Mouse (Mus musculus) forebrain, postnatal 0 days (tissue): ENCODE data around the gene Bco1. TPM values are rescaled to one million over a fixed set of nuclear protein-coding genes. Genes with fewer than 3 reads are reported as not detected.
A peak's percentile ranks its signal among the peaks of the same experiment; 100 is the strongest.

ENCODE experiments used
- ATAC-seq: fragments of 200-750 bp; cut with Nextera tagmentation; 2 replicates; pipeline ENCODE4 v1.8.0; 2017; ENCODE audit warnings: mild to moderate bottlenecking, moderate library complexity
- DNase-seq: peaks from one replicate; pipeline ENCODE4 v3.0.0-alpha.2; 2015
- H3K27ac ChIP-seq: fragments of 300-500 bp; sonication (generic); 2 replicates; pipeline ENCODE4 v1.5.1; 2014; ENCODE audit warnings: low read depth, mild to moderate bottlenecking, antibody characterized with exemption, low read length, moderate library complexity, mixed read lengths
- H3K27me3 ChIP-seq: fragments of 300-500 bp; sonication (generic); 2 replicates; pipeline ENCODE4 v1.6.1; 2014; ENCODE audit warnings: mild to moderate bottlenecking, low read length, mixed read lengths; ENCODE audit not compliant: insufficient read depth
- H3K36me3 ChIP-seq: fragments of 300-500 bp; sonication (generic); 2 replicates; pipeline ENCODE4 v1.6.1; 2014; ENCODE audit warnings: mild to moderate bottlenecking, moderate library complexity; ENCODE audit not compliant: insufficient read depth
- H3K4me1 ChIP-seq: fragments of 300-500 bp; sonication (generic); 2 replicates; pipeline ENCODE4 v1.6.1; 2014; ENCODE audit warnings: antibody characterized with exemption; ENCODE audit not compliant: insufficient read depth
- H3K4me2 ChIP-seq: fragments of 300-500 bp; sonication (generic); 2 replicates; pipeline ENCODE4 v1.6.1; 2014; ENCODE audit warnings: low read depth, mild to moderate bottlenecking, moderate library complexity
- H3K4me3 ChIP-seq: fragments of 300-500 bp; sonication (generic); 2 replicates; pipeline ENCODE4 v1.5.1; 2014; ENCODE audit warnings: low read depth, low read length, mixed read lengths
- H3K9ac ChIP-seq: fragments of 300-500 bp; sonication (generic); 2 replicates; pipeline ENCODE4 v1.6.1; 2014; ENCODE audit warnings: mild to moderate bottlenecking
- H3K9me3 ChIP-seq: fragments of 300-500 bp; sonication (generic); 2 replicates; pipeline ENCODE4 v1.6.1; 2016; ENCODE audit warnings: low read length
- CTCF ChIP-seq: sonication (generic); IDR thresholded peaks from 2 replicates; pipeline ENCODE4 v1.5.1; 2016; ENCODE audit warnings: antibody characterized with exemption, control low read depth, low read depth
- WGBS: fragments of 180-500 bp; shearing (Covaris S2); extraction: QIAGEN DNeasy Blood & Tissue Kit; methylation state at CpG from one replicate; pipeline ENCODE4 v1.1.7; 2014; 5-methylcytosine and 5-hydroxymethylcytosine counted together
- polyA plus RNA-seq: library from polyadenylated mRNA; unstranded; fragments of >200 nt; fragmentation: Nextera tagmentation; extraction: Ambion mirVana; gene quantifications from 2 replicates; pipeline ENCODE4 v1.2.1, GENCODE M21; 2015
- total RNA-seq: library from RNA; depleted of rRNA; stranded (reverse); fragments of >200 nt; gene quantifications from 2 replicates; pipeline ENCODE4 v1.2.3, GENCODE M21; 2014

The Bco1 gene
- total and polyA plus RNA-seq, 2 experiments from 2014 or later, result 0.31 TPM; not detected in 1

- ATAC-seq (no peak), DNase-seq (no peak)
- Histone ChIP-seq H3K36me3 (no peaks in the 10 kb centered on the region), H3K27ac (no peak overlapping the region), H3K4me2 (no peak overlapping the region), H3K9ac (no peak overlapping the region), H3K4me3 (no peak overlapping the region), H3K9me3 (no peaks in the 10 kb centered on the region), H3K27me3 (no peaks in the 10 kb centered on the region), H3K4me1 (no peaks in the 10 kb centered on the region)
- WGBS, result 57% methylated on average over 16 of the region's 16 CpGs
- TF ChIP-seq CTCF, result peak; percentile 36
These were observed 14.2 kb downstream of the Bco1 start for GRCm38 (mm10) chr8:117109801-117110390.

- WGBS, result 81% methylated on average over 3 of the region's 3 CpGs
- ATAC-seq, result no peak
These were observed 16.0 kb downstream of the Bco1 start for GRCm38 (mm10) chr8:117111641-117112040.

GRCm38 (mm10) chr8:117112261-117112660 lies 16.6 kb downstream of the Bco1 start:
- TF ChIP-seq CTCF, result no peak
- Histone ChIP-seq H3K27ac (no peak overlapping the region), H3K4me1 (no peaks in the 10 kb centered on the region), H3K36me3 (no peaks in the 10 kb centered on the region), H3K27me3 (no peaks in the 10 kb centered on the region), H3K9ac (no peak overlapping the region), H3K9me3 (no peaks in the 10 kb centered on the region), H3K4me2 (no peak overlapping the region), H3K4me3 (no peak overlapping the region)
- no peak for ATAC-seq
- WGBS, result 65% methylated on average over 8 of the region's 8 CpGs
- DNase-seq, result no peak

More at GRCm38 (mm10) chr8:117111641-117112040, 16.0 kb downstream of the Bco1 start:
- no peak for DNase-seq
- no peak overlapping the region for H3K9ac ChIP-seq
- no peak overlapping the region for H3K27ac ChIP-seq
- H3K9me3 ChIP-seq, result no peaks in the 10 kb centered on the region
- no peak overlapping the region for H3K4me3 ChIP-seq
- no peaks in the 10 kb centered on the region for H3K27me3 ChIP-seq
- H3K4me2 ChIP-seq, result no peak overlapping the region
- no peaks in the 10 kb centered on the region for H3K36me3 ChIP-seq
- no peaks in the 10 kb centered on the region for H3K4me1 ChIP-seq
- TF ChIP-seq CTCF, result no peak

- no peak overlapping the region for H3K4me3 ChIP-seq
- peak; percentile 34 for DNase-seq
- H3K36me3 ChIP-seq, result no peaks in the 10 kb centered on the region
- H3K27ac ChIP-seq, result no peak overlapping the region
- 48% methylated on average over 6 of the region's 6 CpGs for WGBS
- H3K4me2 ChIP-seq, result no peak overlapping the region
- H3K9ac ChIP-seq, result no peak overlapping the region
- no peaks in the 10 kb centered on the region for H3K4me1 ChIP-seq
- TF ChIP-seq CTCF, result no peak
- ATAC-seq, result peak; percentile 69; the same call in 1 of the 2 replicates
- no peaks in the 10 kb centered on the region for H3K27me3 ChIP-seq
- H3K9me3 ChIP-seq, result no peaks in the 10 kb centered on the region
These were observed 19.4 kb downstream of the Bco1 start for GRCm38 (mm10) chr8:117115094-117115493.

GRCm38 (mm10) chr8:117115676-117116446 lies 20.2 kb downstream of the Bco1 start:
- no peaks in the 10 kb centered on the region for H3K36me3 ChIP-seq
- no peak overlapping the region for H3K4me3 ChIP-seq
- TF ChIP-seq CTCF, result peak; percentile 30
- no peak overlapping the region for H3K4me2 ChIP-seq
- no peak overlapping the region for H3K9ac ChIP-seq
- DNase-seq (no peak), ATAC-seq (no peak)
- no peak overlapping the region for H3K27ac ChIP-seq
- H3K9me3 ChIP-seq, result no peaks in the 10 kb centered on the region
- no peaks in the 10 kb centered on the region for H3K4me1 ChIP-seq
- WGBS, result 15% methylated on average over 13 of the region's 13 CpGs
- no peaks in the 10 kb centered on the region for H3K27me3 ChIP-seq

- ATAC-seq, result no peak
These were observed 20.9 kb downstream of the Bco1 start for GRCm38 (mm10) chr8:117116534-117116933.

GRCm38 (mm10) chr8:117118409-117118808 lies 22.8 kb downstream of the Bco1 start:
- ATAC-seq, result no peak
- DNase-seq, result no peak
- Histone ChIP-seq H3K27me3 (no peaks in the 10 kb centered on the region), H3K27ac (no peak overlapping the region), H3K4me2 (no peak overlapping the region), H3K9ac (no peak overlapping the region), H3K4me3 (no peak overlapping the region), H3K4me1 (no peaks in the 10 kb centered on the region), H3K36me3 (no peaks in the 10 kb centered on the region), H3K9me3 (no peaks in the 10 kb centered on the region)
- TF ChIP-seq CTCF, result no peak
- WGBS, result 83% methylated on average over 9 of the region's 9 CpGs

More at GRCm38 (mm10) chr8:117116534-117116933, 20.9 kb downstream of the Bco1 start:
- no peaks in the 10 kb centered on the region for H3K36me3 ChIP-seq
- H3K4me3 ChIP-seq, result no peak overlapping the region
- no peak overlapping the region for H3K27ac ChIP-seq
- DNase-seq, result no peak
- H3K4me1 ChIP-seq, result no peaks in the 10 kb centered on the region
- TF ChIP-seq CTCF, result no peak
- no peak overlapping the region for H3K4me2 ChIP-seq
- H3K27me3 ChIP-seq, result no peaks in the 10 kb centered on the region
- H3K9ac ChIP-seq, result no peak overlapping the region
- 81% methylated on average over 7 of the region's 7 CpGs for whole genome bisulfite sequencing
- H3K9me3 ChIP-seq, result no peaks in the 10 kb centered on the region
